Mouse (Mus musculus): ENCODE data around the gene Abca4. TPM values are rescaled to one million over a fixed set of nuclear protein-coding genes. Genes with fewer than 3 reads are reported as not detected.

Gene Abca4
- polyA plus RNA-seq (2016; fragmentation: Nextera tagmentation; extraction: Ambion mirVana): 1.9 and 2.0 TPM in 2 replicates

DNA sequence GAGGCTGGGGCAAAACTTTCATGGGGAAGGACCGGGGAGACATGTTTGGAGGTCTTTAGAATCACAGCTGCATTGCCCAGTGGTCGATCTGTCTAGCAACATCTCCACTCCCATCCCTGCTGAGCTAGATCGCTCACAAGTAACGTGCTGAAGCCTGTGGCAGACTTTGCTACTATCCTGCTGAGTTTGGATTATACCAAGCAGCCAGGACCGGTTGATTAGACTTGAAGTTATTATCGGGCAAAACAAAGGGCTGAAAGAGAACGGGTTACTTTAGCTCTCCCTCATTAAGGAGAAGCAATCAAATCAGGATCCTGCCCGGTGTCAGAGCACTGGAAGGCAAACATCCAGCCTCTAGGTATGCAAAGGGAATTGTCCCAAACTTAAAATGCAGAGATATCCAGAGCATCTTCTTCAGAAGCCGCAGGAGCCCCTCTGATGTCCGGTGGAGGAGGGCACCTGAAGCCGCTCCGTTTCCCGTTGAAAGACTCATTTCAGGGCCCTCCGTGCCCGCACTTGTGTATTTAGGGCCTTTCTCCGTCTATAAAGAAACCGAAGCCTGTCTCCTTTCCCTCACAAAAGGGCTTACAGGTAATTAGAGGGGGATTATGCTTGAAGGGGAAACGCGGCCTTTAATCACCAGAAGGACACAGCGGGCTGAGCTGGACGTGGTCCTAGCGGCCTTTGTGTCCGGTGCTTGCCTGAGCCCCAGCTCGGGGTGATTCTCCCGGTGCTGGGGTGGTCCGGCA is at the start of gene Abca4:
Abca4 (plus strand) TSS at position 645 of the 749 bp plus-strand sequence.
- Histone ChIP-seq H3K27ac (replicated peaks) (peak within 1 kb of the TSS; percentile 70), H3K27me3 (replicated peaks; ENCODE audit: low read depth, poor library complexity, severe bottlenecking) (peaks cover 77% of the 10 kb centered on the region), H3K9me3 (no peaks in the 10 kb centered on the region), H3K36me3 (replicated peaks) (no peaks in the 10 kb centered on the region), H3K4me3 (peak within 1 kb of the TSS; percentile 41), H3K4me1 (peaks cover 65% of the 10 kb centered on the region)
- DNase-seq (ENCODE audit: low spot score): peak; percentile 63
- 3% methylated on average over 26 of the region's 26 CpGs for WGBS

DNA sequence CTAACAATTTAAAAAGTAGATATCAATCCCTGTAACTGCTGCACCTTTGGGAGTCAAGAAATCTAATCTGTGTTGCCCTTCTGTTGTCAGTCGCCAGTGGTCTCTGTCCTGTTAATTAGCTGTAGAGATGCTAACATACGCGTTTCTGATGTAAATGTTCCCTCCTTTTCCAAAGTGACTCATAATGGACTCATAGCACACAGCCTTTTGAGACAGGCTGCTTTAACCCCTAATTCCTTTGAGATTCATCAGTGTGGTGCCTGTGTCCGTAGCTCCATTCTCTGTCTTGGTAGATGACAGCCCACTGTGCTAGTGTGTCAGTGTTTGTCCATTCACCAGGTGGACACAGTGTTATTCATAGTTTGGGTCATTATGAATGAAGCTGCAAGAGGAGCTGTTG is 49.1 kb upstream of the Abca4 start:
- Histone ChIP-seq H3K27ac (replicated peaks) (no peak overlapping the region), H3K36me3 (replicated peaks) (peaks cover 46% of the 10 kb centered on the region), H3K4me1 (peaks cover 8% of the 10 kb centered on the region), H3K4me3 (no peak overlapping the region), H3K9me3 (no peaks in the 10 kb centered on the region), H3K27me3 (replicated peaks; ENCODE audit: low read depth, poor library complexity, severe bottlenecking) (no peaks in the 10 kb centered on the region)
- WGBS: 77% methylated on average over 4 of the region's 4 CpGs
- DNase-seq (ENCODE audit: low spot score): no peak

- Histone ChIP-seq H3K27me3 (replicated peaks; ENCODE audit: low read depth, poor library complexity, severe bottlenecking) (no peaks in the 10 kb centered on the region), H3K27ac (replicated peaks) (0 out of 2 replicates have a peak overlapping the region, but pooled peaks have one; percentile 0), H3K4me1 (peaks cover 22% of the 10 kb centered on the region), H3K36me3 (replicated peaks) (peaks cover 26% of the 10 kb centered on the region), H3K4me3 (no peak overlapping the region), H3K9me3 (no peaks in the 10 kb centered on the region)
- 62% methylated on average over 2 of the region's 2 CpGs for WGBS
- peak; percentile 56 for DNase-seq (ENCODE audit: low spot score)
Measured at GRCm38 (mm10) chr3:121999934-122000333, 44.3 kb upstream of the Abca4 start.

DNA sequence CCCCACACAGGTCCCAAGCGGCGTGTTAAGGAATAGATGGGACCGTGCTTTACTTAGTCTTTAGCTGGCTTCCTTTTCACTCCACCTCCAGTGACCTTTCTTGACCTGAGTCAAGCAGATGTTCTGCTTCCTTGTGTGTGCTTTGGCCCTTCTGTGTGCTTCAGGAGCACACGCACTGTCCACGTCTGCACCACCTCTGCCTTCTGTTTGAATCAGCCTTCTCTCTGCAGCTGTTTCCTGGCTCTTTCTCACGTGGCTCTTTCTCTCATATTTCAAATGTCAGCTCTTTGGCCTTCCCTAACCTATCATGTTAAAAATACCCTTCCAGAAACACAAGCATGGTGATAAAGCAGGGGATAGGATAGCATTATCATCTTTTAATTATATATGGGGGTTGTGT is 42.7 kb upstream of the Abca4 start:
- no peak overlapping the region for H3K27ac ChIP-seq (replicated peaks)
- WGBS: 45% methylated on average over 6 of the region's 6 CpGs
- peaks cover 22% of the 10 kb centered on the region for H3K4me1 ChIP-seq
- DNase-seq (ENCODE audit: low spot score): no peak
- no peak overlapping the region for H3K4me3 ChIP-seq
- peaks cover 22% of the 10 kb centered on the region for H3K36me3 ChIP-seq (replicated peaks)
- no peaks in the 10 kb centered on the region for H3K9me3 ChIP-seq
- no peaks in the 10 kb centered on the region for H3K27me3 ChIP-seq (replicated peaks; ENCODE audit: low read depth, poor library complexity, severe bottlenecking)

- H3K4me1 ChIP-seq: no peaks in the 10 kb centered on the region
- H3K9me3 ChIP-seq: no peaks in the 10 kb centered on the region
- no peak overlapping the region for H3K4me3 ChIP-seq
- no peak for DNase-seq (ENCODE audit: low spot score)
- H3K36me3 ChIP-seq (replicated peaks): peaks cover 70% of the 10 kb centered on the region
- no peaks in the 10 kb centered on the region for H3K27me3 ChIP-seq (replicated peaks; ENCODE audit: low read depth, poor library complexity, severe bottlenecking)
- WGBS: 92% methylated on average over 5 of the region's 5 CpGs
- no peak overlapping the region for H3K27ac ChIP-seq (replicated peaks)
Measured at GRCm38 (mm10) chr3:122009818-122010217, 34.4 kb upstream of the Abca4 start.

DNA sequence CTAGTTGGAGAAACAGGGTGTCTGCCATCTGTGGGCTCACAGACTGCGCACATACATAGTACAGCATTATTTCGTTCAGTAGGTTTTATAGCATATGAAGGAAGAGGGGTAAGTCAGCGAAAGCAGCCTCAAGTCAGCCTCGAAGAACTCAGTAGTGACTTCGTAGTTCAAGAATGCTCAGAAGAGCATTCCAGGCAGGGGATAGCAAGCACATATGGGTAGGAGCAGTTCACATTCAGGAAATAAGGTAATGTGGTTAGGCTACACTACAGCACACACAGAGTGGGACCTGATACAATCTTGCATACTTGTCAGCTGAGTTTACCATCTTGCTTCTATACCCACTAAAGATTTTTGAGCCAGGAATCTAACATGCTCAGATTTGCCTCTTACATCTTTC is 34.0 kb upstream of the Abca4 start:
- Histone ChIP-seq H3K36me3 (replicated peaks) (peaks cover 70% of the 10 kb centered on the region), H3K4me3 (no peak overlapping the region), H3K9me3 (no peaks in the 10 kb centered on the region), H3K27ac (replicated peaks) (no peak overlapping the region), H3K4me1 (no peaks in the 10 kb centered on the region), H3K27me3 (replicated peaks; ENCODE audit: low read depth, poor library complexity, severe bottlenecking) (no peaks in the 10 kb centered on the region)
- WGBS: 87% methylated on average over 5 of the region's 5 CpGs
- no peak for DNase-seq (ENCODE audit: low spot score)

- no peak overlapping the region for H3K4me3 ChIP-seq
- H3K9me3 ChIP-seq: no peaks in the 10 kb centered on the region
- peaks cover 65% of the 10 kb centered on the region for H3K36me3 ChIP-seq (replicated peaks)
- no peaks in the 10 kb centered on the region for H3K27me3 ChIP-seq (replicated peaks; ENCODE audit: low read depth, poor library complexity, severe bottlenecking)
- H3K27ac ChIP-seq (replicated peaks): no peak overlapping the region
- DNase-seq (ENCODE audit: low spot score): no peak
- 75% methylated on average over 1 of the region's 1 CpGs for WGBS
- H3K4me1 ChIP-seq: no peaks in the 10 kb centered on the region
Measured at GRCm38 (mm10) chr3:122012464-122012863, 31.8 kb upstream of the Abca4 start.

GRCm38 (mm10) chr3:122018421-122018820 is 25.8 kb upstream of the Abca4 start:
- 95% methylated on average over 7 of the region's 7 CpGs for WGBS
- no peak for DNase-seq (ENCODE audit: low spot score)
- no peaks in the 10 kb centered on the region for H3K27me3 ChIP-seq (replicated peaks; ENCODE audit: low read depth, poor library complexity, severe bottlenecking)
- H3K36me3 ChIP-seq (replicated peaks): peaks cover 16% of the 10 kb centered on the region
- no peak overlapping the region for H3K4me3 ChIP-seq
- no peaks in the 10 kb centered on the region for H3K4me1 ChIP-seq
- no peaks in the 10 kb centered on the region for H3K9me3 ChIP-seq
- H3K27ac ChIP-seq (replicated peaks): no peak overlapping the region

- H3K27ac ChIP-seq (replicated peaks): no peak overlapping the region
- H3K4me3 ChIP-seq: no peak overlapping the region
- no peaks in the 10 kb centered on the region for H3K27me3 ChIP-seq (replicated peaks; ENCODE audit: low read depth, poor library complexity, severe bottlenecking)
- H3K4me1 ChIP-seq: no peaks in the 10 kb centered on the region
- WGBS: 88% methylated on average over 5 of the region's 5 CpGs
- H3K36me3 ChIP-seq (replicated peaks): peaks cover 10% of the 10 kb centered on the region
- DNase-seq (ENCODE audit: low spot score): no peak
- H3K9me3 ChIP-seq: no peaks in the 10 kb centered on the region
Measured at GRCm38 (mm10) chr3:122019159-122019558, 25.1 kb upstream of the Abca4 start.

GRCm38 (mm10) chr3:122021029-122021652 is 23.1 kb upstream of the Abca4 start:
- Histone ChIP-seq H3K9me3 (no peaks in the 10 kb centered on the region), H3K4me3 (no peak overlapping the region), H3K27ac (replicated peaks) (no peak overlapping the region), H3K27me3 (replicated peaks; ENCODE audit: low read depth, poor library complexity, severe bottlenecking) (no peaks in the 10 kb centered on the region), H3K4me1 (no peaks in the 10 kb centered on the region), H3K36me3 (replicated peaks) (peaks cover 4% of the 10 kb centered on the region; the same call in 1 of the 2 replicates)
- no peak for DNase-seq (ENCODE audit: low spot score)
- WGBS: 86% methylated on average over 8 of the region's 8 CpGs

- H3K36me3 ChIP-seq (replicated peaks): no peaks in the 10 kb centered on the region
- 89% methylated on average over 3 of the region's 3 CpGs for WGBS
- DNase-seq (ENCODE audit: low spot score): no peak
- no peaks in the 10 kb centered on the region for H3K9me3 ChIP-seq
- H3K4me3 ChIP-seq: no peak overlapping the region
- no peak overlapping the region for H3K27ac ChIP-seq (replicated peaks)
- no peaks in the 10 kb centered on the region for H3K27me3 ChIP-seq (replicated peaks; ENCODE audit: low read depth, poor library complexity, severe bottlenecking)
- peaks cover 3% of the 10 kb centered on the region; the same call in 1 of the 2 replicates for H3K4me1 ChIP-seq
Measured at GRCm38 (mm10) chr3:122022355-122022754, 21.9 kb upstream of the Abca4 start.

DNA sequence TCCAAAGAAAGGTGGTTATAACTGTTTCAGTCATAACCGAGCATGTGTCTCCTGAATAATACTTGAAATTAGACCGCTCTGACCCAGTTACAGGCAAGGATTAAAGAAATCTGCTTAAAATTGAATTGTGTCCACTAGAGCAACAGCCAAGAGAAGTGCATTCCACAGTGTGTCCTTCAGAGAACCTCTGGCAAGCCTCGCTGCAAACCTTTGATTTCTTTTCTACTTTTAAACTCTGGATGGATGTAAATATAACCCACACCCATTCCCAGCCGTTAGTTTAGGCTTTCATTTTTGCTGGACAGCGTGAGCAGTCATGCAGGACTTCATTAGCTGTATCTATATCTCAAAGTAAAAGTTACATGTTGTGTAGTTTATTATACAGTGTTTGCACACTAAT is 17.6 kb upstream of the Abca4 start:
- 75% methylated on average over 5 of the region's 5 CpGs for WGBS
- no peaks in the 10 kb centered on the region for H3K27me3 ChIP-seq (replicated peaks; ENCODE audit: low read depth, poor library complexity, severe bottlenecking)
- H3K4me3 ChIP-seq: no peak overlapping the region
- peaks cover 3% of the 10 kb centered on the region; the same call in 1 of the 2 replicates for H3K4me1 ChIP-seq
- no peak for DNase-seq (ENCODE audit: low spot score)
- H3K27ac ChIP-seq (replicated peaks): no peak overlapping the region; the same call in 1 of the 2 replicates
- no peaks in the 10 kb centered on the region for H3K36me3 ChIP-seq (replicated peaks)
- no peaks in the 10 kb centered on the region for H3K9me3 ChIP-seq

GRCm38 (mm10) chr3:122027776-122028175 is 16.5 kb upstream of the Abca4 start:
- H3K9me3 ChIP-seq: no peaks in the 10 kb centered on the region
- WGBS: 92% methylated on average over 8 of the region's 8 CpGs
- H3K27ac ChIP-seq (replicated peaks): no peak overlapping the region
- no peaks in the 10 kb centered on the region for H3K36me3 ChIP-seq (replicated peaks)
- no peaks in the 10 kb centered on the region for H3K27me3 ChIP-seq (replicated peaks; ENCODE audit: low read depth, poor library complexity, severe bottlenecking)
- H3K4me1 ChIP-seq: peaks cover 3% of the 10 kb centered on the region; the same call in 1 of the 2 replicates
- DNase-seq (ENCODE audit: low spot score): no peak
- no peak overlapping the region for H3K4me3 ChIP-seq
